Mouse (Mus musculus): Measurements from ENCODE around the gene Ttll11.

DNA sequence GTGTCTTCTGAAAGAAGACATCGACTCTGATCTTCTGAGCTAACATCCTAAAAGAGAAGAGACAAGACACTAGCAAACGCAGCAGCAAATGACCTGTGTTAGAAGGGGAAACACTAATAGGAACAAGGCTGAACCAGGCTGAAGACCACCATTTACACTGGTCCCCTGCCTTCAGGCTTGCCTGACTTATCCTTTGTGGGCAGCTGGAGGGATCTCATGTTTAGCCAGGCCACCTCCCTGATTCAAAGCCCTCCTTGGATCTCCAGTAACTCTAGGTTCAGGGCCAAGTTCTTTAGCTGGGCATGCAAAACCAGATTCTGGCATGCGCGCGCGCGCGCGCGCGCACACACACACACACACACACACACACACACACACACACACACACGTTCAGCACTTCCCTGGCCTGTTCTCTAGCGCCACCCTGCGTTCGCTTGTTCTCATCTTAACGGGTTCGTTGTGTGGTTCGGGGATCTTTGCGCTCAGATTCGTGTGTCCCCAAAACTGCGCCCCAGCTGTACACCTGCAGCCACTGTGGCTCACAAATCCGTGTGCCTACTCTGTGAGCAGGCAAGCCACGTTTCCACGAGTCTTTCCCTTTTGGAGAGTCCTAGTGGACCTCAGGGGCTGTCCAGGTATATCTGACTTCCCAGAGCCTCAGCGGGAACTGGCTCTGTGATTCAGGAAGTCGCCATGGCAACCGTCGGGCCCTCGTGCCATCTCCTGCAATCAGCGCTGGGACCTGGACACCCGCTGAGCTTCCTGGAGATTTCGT lies 41.9 kb upstream of the Ttll11 start:
- TF ChIP-seq POLR2A (IDR thresholded peaks at IDR 0.05; ENCODE audit: borderline replicate concordance, low read depth, low read length) (no peak), CTCF (IDR thresholded peaks at IDR 0.05; ENCODE audit: low read depth, low read length) (no peak)

Measured in bone marrow macrophage, adult 2 months (primary cell).